Comparison of ENCODE assay signal across 2 mouse cellular contexts in the genomic region with DNA sequence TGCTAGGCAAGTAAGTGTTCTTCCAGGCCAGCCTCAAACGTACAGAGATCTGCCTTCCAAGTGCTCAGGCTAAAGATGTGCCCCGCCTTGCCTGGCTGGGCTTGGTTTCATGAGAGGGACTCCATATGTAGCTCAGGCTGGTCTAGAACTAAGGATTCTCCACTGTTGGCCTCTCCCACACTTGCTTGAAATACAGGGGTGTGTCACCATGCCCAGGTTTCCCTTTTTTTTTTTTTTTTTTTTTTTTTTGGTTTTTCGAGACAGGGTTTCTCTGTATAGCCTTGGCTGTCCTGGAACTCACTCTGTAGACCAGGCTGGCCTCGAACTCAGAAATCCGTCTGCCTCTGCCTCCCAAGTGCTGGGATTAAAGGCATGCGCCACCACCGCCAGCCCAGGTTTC.
TF ChIP-seq lines count a peak whose summit lies in the region.

No protein-coding gene starts in this region.

TF ChIP-seq in CH12.LX, 34 proteins besides CTCF, POLR2A, EP300 and RAD21:
- TF ChIP-seq ZNF384 (IDR thresholded peaks at IDR 0.05; ENCODE audit: low read depth, low read length): peak; percentile 53

TF ChIP-seq in MEL, 35 proteins besides CTCF, POLR2A, EP300 and RAD21:
- TF ChIP-seq ZNF384 (IDR thresholded peaks at IDR 0.05; ENCODE audit: low read depth, low read length): peak; percentile 64
